Mouse (Mus musculus): Measurements from ENCODE around the gene Tln2.

Tln2 gene

GRCm38 (mm10) chr9:67170047-67170446 lies 389.5 kb downstream of the Tln2 start:
- in situ Hi-C loops (cut with MboI; ENCODE audit: low sequenced_read_pairs), result no loop called here
